Mouse (Mus musculus) liver, adult 2 months (tissue): ENCODE results near the gene Chchd6. TPM values are rescaled to one million over a fixed set of nuclear protein-coding genes. Genes with fewer than 3 reads are reported as not detected.
A peak's percentile ranks its signal among the peaks of the same experiment; 100 is the strongest.

Source experiments
- DNase-seq: peaks from one replicate; pipeline ENCODE4 v3.0.0-alpha.2; 2011; ENCODE audit warnings: low read depth, low spot score; ENCODE audit errors: extremely low read depth
- H3K27ac ChIP-seq: fragments of 200-500 bp; replicated peaks from 2 replicates; pipeline ENCODE4 v1.5.1; 2012; ENCODE audit warnings: low read depth, mild to moderate bottlenecking, control low read depth, inconsistent platforms, low read length; ENCODE audit not compliant: insufficient read depth
- H3K27me3 ChIP-seq: fragments of 200-500 bp; 2 replicates; pipeline ENCODE4 v1.6.1; 2012; ENCODE audit warnings: mild to moderate bottlenecking, moderate library complexity, low read length, inconsistent platforms; ENCODE audit not compliant: control insufficient read depth, insufficient read depth
- H3K36me3 ChIP-seq: fragments of 200-500 bp; 2 replicates; pipeline ENCODE4 v1.6.1; 2012; ENCODE audit warnings: low read length, inconsistent platforms; ENCODE audit not compliant: control insufficient read depth, insufficient read depth
- H3K4me1 ChIP-seq: fragments of 200-500 bp; 2 replicates; pipeline ENCODE4 v1.6.1; 2011; ENCODE audit warnings: low read length; ENCODE audit not compliant: control insufficient read depth, insufficient read depth
- H3K4me3 ChIP-seq: fragments of 200-500 bp; 2 replicates; pipeline ENCODE4 v1.5.1; 2011; ENCODE audit warnings: low read depth, mild to moderate bottlenecking, control low read depth, low read length, moderate library complexity; ENCODE audit not compliant: insufficient read depth
- H3K79me2 ChIP-seq: fragments of 200-500 bp; 2 replicates; pipeline ENCODE4 v1.6.1; 2012; ENCODE audit warnings: inconsistent platforms, mild to moderate bottlenecking, low read length, moderate library complexity; ENCODE audit not compliant: control insufficient read depth, insufficient read depth
- H3K9ac ChIP-seq: fragments of 200-500 bp; 2 replicates; pipeline ENCODE4 v1.6.1; 2012; ENCODE audit warnings: low read depth, mild to moderate bottlenecking, control low read depth, inconsistent platforms, low read length
- CTCF ChIP-seq: fragments of 200-500 bp; IDR thresholded peaks from 2 replicates; pipeline ENCODE4 v1.5.1; 2011; ENCODE audit warnings: low read depth, low read length, control low read depth
- POLR2A ChIP-seq: fragments of 200-500 bp; IDR thresholded peaks from 2 replicates; pipeline ENCODE4 v1.6.1; 2011; ENCODE audit warnings: low read length, control low read depth; ENCODE audit not compliant: insufficient read depth; ENCODE audit errors: extremely low read depth
- WGBS: fragments of 180-500 bp; shearing (Covaris S2); methylation state at CpG from one replicate; pipeline ENCODE4 v1.1.7; 2018; 5-methylcytosine and 5-hydroxymethylcytosine counted together
- polyA plus RNA-seq: library from polyadenylated mRNA; depleted of rRNA; stranded (reverse); fragments of >200 nt; gene quantifications from 2 replicates; pipeline ENCODE4 v1.2.3, GENCODE M21; 2012
- total RNA-seq: library from RNA; depleted of rRNA; stranded (reverse); fragments of >200 nt; gene quantifications from 2 replicates; pipeline ENCODE4 v1.2.3, GENCODE M21; 2014

Gene Chchd6
- total and polyA plus RNA-seq, 2 experiments: 5.0 to 6.9 TPM

GRCm38 (mm10) chr6:89448736-89449135 lies 146.7 kb downstream of the Chchd6 start:
- no peaks in the 10 kb centered on the region for H3K36me3 ChIP-seq
- no peak overlapping the region for H3K9ac ChIP-seq
- H3K79me2 ChIP-seq: no peaks in the 10 kb centered on the region
- H3K27ac ChIP-seq: no peak overlapping the region
- no peak overlapping the region for H3K4me3 ChIP-seq
- no peaks in the 10 kb centered on the region for H3K27me3 ChIP-seq
- DNase-seq: peak; percentile 31
- 80% methylated on average over 3 of the region's 3 CpGs for WGBS
- no peaks in the 10 kb centered on the region for H3K4me1 ChIP-seq
- no peak for TF ChIP-seq CTCF
- TF ChIP-seq POLR2A: no peak

GRCm38 (mm10) chr6:89440671-89441070 lies 154.8 kb downstream of the Chchd6 start:
- Histone ChIP-seq H3K79me2 (no peaks in the 10 kb centered on the region), H3K4me3 (no peak overlapping the region), H3K36me3 (no peaks in the 10 kb centered on the region), H3K27ac (no peak overlapping the region), H3K27me3 (no peaks in the 10 kb centered on the region), H3K9ac (no peak overlapping the region), H3K4me1 (no peaks in the 10 kb centered on the region)
- WGBS: 97% methylated on average over 4 of the region's 4 CpGs
- DNase-seq: no peak
- TF ChIP-seq POLR2A (no peak), CTCF (no peak)

GRCm38 (mm10) chr6:89431920-89432482 lies 163.5 kb downstream of the Chchd6 start:
- Histone ChIP-seq H3K36me3 (no peaks in the 10 kb centered on the region), H3K27me3 (no peaks in the 10 kb centered on the region), H3K79me2 (no peaks in the 10 kb centered on the region), H3K4me3 (no peak overlapping the region), H3K4me1 (no peaks in the 10 kb centered on the region), H3K27ac (no peak overlapping the region), H3K9ac (no peak overlapping the region)
- TF ChIP-seq CTCF (no peak), POLR2A (no peak)
- DNase-seq: no peak
- 70% methylated on average over 2 of the region's 2 CpGs for WGBS

GRCm38 (mm10) chr6:89430749-89431148 lies 164.7 kb downstream of the Chchd6 start:
- no peak overlapping the region for H3K9ac ChIP-seq
- H3K36me3 ChIP-seq: no peaks in the 10 kb centered on the region
- H3K4me1 ChIP-seq: no peaks in the 10 kb centered on the region
- H3K79me2 ChIP-seq: no peaks in the 10 kb centered on the region
- H3K27ac ChIP-seq: no peak overlapping the region
- H3K4me3 ChIP-seq: no peak overlapping the region
- peak; percentile 12 for DNase-seq
- TF ChIP-seq CTCF (no peak), POLR2A (no peak)
- no peaks in the 10 kb centered on the region for H3K27me3 ChIP-seq

GRCm38 (mm10) chr6:89428661-89429375 lies 166.6 kb downstream of the Chchd6 start:
- H3K4me1 ChIP-seq: no peaks in the 10 kb centered on the region
- H3K36me3 ChIP-seq: no peaks in the 10 kb centered on the region
- TF ChIP-seq POLR2A: no peak
- no peak for TF ChIP-seq CTCF
- no peak overlapping the region for H3K27ac ChIP-seq
- no peak for DNase-seq
- H3K79me2 ChIP-seq: no peaks in the 10 kb centered on the region
- 77% methylated on average over 2 of the region's 2 CpGs for WGBS
- H3K9ac ChIP-seq: no peak overlapping the region
- no peak overlapping the region for H3K4me3 ChIP-seq
- no peaks in the 10 kb centered on the region for H3K27me3 ChIP-seq

- Histone ChIP-seq H3K36me3 (no peaks in the 10 kb centered on the region), H3K4me1 (no peaks in the 10 kb centered on the region), H3K27me3 (no peaks in the 10 kb centered on the region), H3K9ac (no peak overlapping the region), H3K27ac (no peak overlapping the region), H3K4me3 (no peak overlapping the region), H3K79me2 (no peaks in the 10 kb centered on the region)
- 79% methylated on average over 1 of the region's 1 CpGs for WGBS
- no peak for DNase-seq
- no peak for TF ChIP-seq POLR2A
- no peak for TF ChIP-seq CTCF
These were observed 171.0 kb downstream of the Chchd6 start for GRCm38 (mm10) chr6:89424461-89424860.
